Mouse (Mus musculus) forebrain, embryonic 13.5 days (tissue): ENCODE measurements around the gene Nfic. TPM values are rescaled to one million over a fixed set of nuclear protein-coding genes. Genes with fewer than 3 reads are reported as not detected.
A peak's percentile ranks its signal among the peaks of the same experiment; 100 is the strongest.

Experiments used
- ATAC-seq: fragments of 200-750 bp; cut with Nextera tagmentation; 2 replicates; pipeline ENCODE4 v1.8.0; 2017
- H3K27ac ChIP-seq: fragments of 300-500 bp; sonication (generic); 2 replicates; pipeline ENCODE4 v1.5.1; 2015; ENCODE audit warnings: inconsistent platforms, mild to moderate bottlenecking, moderate library complexity
- H3K27me3 ChIP-seq: fragments of 300-500 bp; sonication (generic); 2 replicates; pipeline ENCODE4 v1.6.1; 2015; ENCODE audit warnings: mild to moderate bottlenecking, inconsistent platforms
- H3K36me3 ChIP-seq: fragments of 300-500 bp; sonication (generic); 2 replicates; pipeline ENCODE4 v1.6.1; 2015; ENCODE audit warnings: mild to moderate bottlenecking, inconsistent platforms; ENCODE audit not compliant: poor library complexity, severe bottlenecking
- H3K4me1 ChIP-seq: fragments of 300-500 bp; sonication (generic); 2 replicates; pipeline ENCODE4 v1.6.1; 2015; ENCODE audit warnings: inconsistent platforms
- H3K4me2 ChIP-seq: fragments of 300-500 bp; sonication (generic); 2 replicates; pipeline ENCODE4 v1.6.1; 2015; ENCODE audit warnings: inconsistent platforms, mild to moderate bottlenecking, moderate library complexity
- H3K4me3 ChIP-seq: fragments of 300-500 bp; sonication (generic); 2 replicates; pipeline ENCODE4 v1.5.1; 2015; ENCODE audit warnings: mild to moderate bottlenecking, inconsistent platforms
- H3K9ac ChIP-seq: fragments of 300-500 bp; sonication (generic); 2 replicates; pipeline ENCODE4 v1.6.1; 2015; ENCODE audit warnings: mild to moderate bottlenecking, inconsistent platforms
- H3K9me3 ChIP-seq: fragments of 300-500 bp; sonication (generic); replicated peaks from 2 replicates; pipeline ENCODE4 v1.6.1; 2016; ENCODE audit warnings: inconsistent platforms
- WGBS: fragments of 180-500 bp; shearing (Covaris S2); methylation state at CpG from one replicate; pipeline ENCODE4 v1.1.7; 2015; 5-methylcytosine and 5-hydroxymethylcytosine counted together
- polyA plus RNA-seq: library from polyadenylated mRNA; unstranded; fragments of >200 nt; fragmentation: Nextera tagmentation; extraction: Ambion mirVana; gene quantifications from 2 replicates; pipeline ENCODE4 v1.2.1, GENCODE M21; 2015

Gene Nfic
- polyA plus RNA-seq, 1 experiment from 2014 or later = 18.5 TPM

- Histone ChIP-seq H3K27me3 (peaks cover 27% of the 10 kb centered on the region), H3K4me2 (no peak overlapping the region), H3K9me3 (no peaks in the 10 kb centered on the region), H3K4me1 (peaks cover 75% of the 10 kb centered on the region), H3K27ac (peak overlapping the region; percentile 76), H3K4me3 (no peak overlapping the region), H3K9ac (no peak overlapping the region), H3K36me3 (peaks cover 24% of the 10 kb centered on the region)
- ATAC-seq = no peak
- WGBS = 84% methylated on average over 9 of the region's 9 CpGs
Measured at GRCm38 (mm10) chr10:81410981-81411380, 44.5 kb downstream of the Nfic start.

GRCm38 (mm10) chr10:81410350-81410749, 45.1 kb downstream of the Nfic start:
- 74% methylated on average over 4 of the region's 4 CpGs for WGBS
- no peak for ATAC-seq
- Histone ChIP-seq H3K36me3 (peaks cover 30% of the 10 kb centered on the region), H3K27ac (no peak overlapping the region), H3K9ac (no peak overlapping the region), H3K9me3 (no peaks in the 10 kb centered on the region), H3K4me2 (no peak overlapping the region), H3K4me1 (peaks cover 70% of the 10 kb centered on the region), H3K27me3 (peaks cover 30% of the 10 kb centered on the region), H3K4me3 (no peak overlapping the region)

- 15% methylated on average over 8 of the region's 8 CpGs for WGBS
- Histone ChIP-seq H3K9ac (no peak overlapping the region), H3K4me3 (no peak overlapping the region), H3K4me1 (peaks cover 60% of the 10 kb centered on the region), H3K36me3 (peaks cover 40% of the 10 kb centered on the region), H3K27me3 (peaks cover 38% of the 10 kb centered on the region), H3K9me3 (no peaks in the 10 kb centered on the region), H3K4me2 (no peak overlapping the region), H3K27ac (no peak overlapping the region; the same call in 1 of the 2 replicates)
- ATAC-seq = no peak
Measured at GRCm38 (mm10) chr10:81409330-81409729, 46.1 kb downstream of the Nfic start.

GRCm38 (mm10) chr10:81408871-81409291, 46.6 kb downstream of the Nfic start:
- H3K27me3 ChIP-seq = peaks cover 41% of the 10 kb centered on the region
- no peak overlapping the region for H3K4me3 ChIP-seq
- no peaks in the 10 kb centered on the region for H3K9me3 ChIP-seq
- peaks cover 44% of the 10 kb centered on the region for H3K36me3 ChIP-seq
- peaks cover 55% of the 10 kb centered on the region for H3K4me1 ChIP-seq
- WGBS = 19% methylated on average over 9 of the region's 9 CpGs
- no peak overlapping the region for H3K9ac ChIP-seq
- peak overlapping the region; percentile 7; the same call in 1 of the 2 replicates for H3K4me2 ChIP-seq
- H3K27ac ChIP-seq = no peak overlapping the region
- peak; percentile 28; the same call in 1 of the 2 replicates for ATAC-seq

GRCm38 (mm10) chr10:81408424-81408729, 47.1 kb downstream of the Nfic start:
- Histone ChIP-seq H3K27me3 (peaks cover 41% of the 10 kb centered on the region), H3K9ac (no peak overlapping the region), H3K36me3 (peaks cover 45% of the 10 kb centered on the region), H3K4me2 (no peak overlapping the region), H3K27ac (no peak overlapping the region), H3K9me3 (no peaks in the 10 kb centered on the region), H3K4me1 (peaks cover 53% of the 10 kb centered on the region), H3K4me3 (no peak overlapping the region)
- no peak for ATAC-seq
- 48% methylated on average over 13 of the region's 13 CpGs for WGBS

GRCm38 (mm10) chr10:81407539-81408423, 47.7 kb downstream of the Nfic start:
- Histone ChIP-seq H3K4me2 (peak overlapping the region; percentile 36), H3K27me3 (peaks cover 41% of the 10 kb centered on the region), H3K9me3 (no peaks in the 10 kb centered on the region), H3K27ac (no peak overlapping the region; the same call in none of the 2 replicates), H3K4me3 (peak overlapping the region; percentile 18; the same call in 1 of the 2 replicates), H3K9ac (peak overlapping the region; percentile 18; the same call in 1 of the 2 replicates), H3K4me1 (peaks cover 58% of the 10 kb centered on the region), H3K36me3 (peaks cover 47% of the 10 kb centered on the region)
- WGBS = 27% methylated on average over 31 of the region's 31 CpGs
- ATAC-seq = no peak

GRCm38 (mm10) chr10:81406504-81407440, 48.7 kb downstream of the Nfic start:
- H3K27ac ChIP-seq = no peak overlapping the region; the same call in 1 of the 2 replicates
- H3K36me3 ChIP-seq = peaks cover 47% of the 10 kb centered on the region
- H3K4me3 ChIP-seq = peak overlapping the region; percentile 18; the same call in 1 of the 2 replicates
- WGBS = 23% methylated on average over 24 of the region's 24 CpGs
- peaks cover 58% of the 10 kb centered on the region for H3K4me1 ChIP-seq
- ATAC-seq = no peak
- H3K9me3 ChIP-seq = no peaks in the 10 kb centered on the region
- peaks cover 41% of the 10 kb centered on the region for H3K27me3 ChIP-seq
- H3K4me2 ChIP-seq = peak overlapping the region; percentile 36
- H3K9ac ChIP-seq = peak overlapping the region; percentile 30; the same call in 1 of the 2 replicates

GRCm38 (mm10) chr10:81405588-81406201, 49.7 kb downstream of the Nfic start:
- Histone ChIP-seq H3K9me3 (no peaks in the 10 kb centered on the region), H3K9ac (no peak overlapping the region), H3K27me3 (peaks cover 41% of the 10 kb centered on the region), H3K4me2 (no peak overlapping the region), H3K27ac (no peak overlapping the region), H3K36me3 (peaks cover 49% of the 10 kb centered on the region), H3K4me1 (peaks cover 58% of the 10 kb centered on the region), H3K4me3 (no peak overlapping the region)
- WGBS = 37% methylated on average over 13 of the region's 13 CpGs
- no peak for ATAC-seq

GRCm38 (mm10) chr10:81404720-81405119, 50.7 kb downstream of the Nfic start:
- Histone ChIP-seq H3K27me3 (peaks cover 41% of the 10 kb centered on the region), H3K9ac (no peak overlapping the region), H3K4me3 (no peak overlapping the region), H3K4me2 (no peak overlapping the region), H3K27ac (no peak overlapping the region), H3K4me1 (peaks cover 63% of the 10 kb centered on the region), H3K36me3 (peaks cover 59% of the 10 kb centered on the region), H3K9me3 (no peaks in the 10 kb centered on the region)
- 55% methylated on average over 18 of the region's 18 CpGs for WGBS
- no peak for ATAC-seq

GRCm38 (mm10) chr10:81404082-81404481, 51.4 kb downstream of the Nfic start:
- WGBS = 23% methylated on average over 9 of the region's 9 CpGs
- Histone ChIP-seq H3K4me1 (peaks cover 69% of the 10 kb centered on the region), H3K4me3 (no peak overlapping the region), H3K27me3 (peaks cover 41% of the 10 kb centered on the region), H3K4me2 (no peak overlapping the region), H3K36me3 (peaks cover 65% of the 10 kb centered on the region), H3K9me3 (no peaks in the 10 kb centered on the region), H3K9ac (no peak overlapping the region), H3K27ac (no peak overlapping the region)
- ATAC-seq = no peak

GRCm38 (mm10) chr10:81403511-81403910, 51.9 kb downstream of the Nfic start:
- no peak overlapping the region for H3K4me3 ChIP-seq
- peaks cover 38% of the 10 kb centered on the region for H3K27me3 ChIP-seq
- ATAC-seq = no peak
- H3K4me1 ChIP-seq = peaks cover 65% of the 10 kb centered on the region
- H3K27ac ChIP-seq = peak overlapping the region; percentile 40; the same call in 1 of the 2 replicates
- peaks cover 62% of the 10 kb centered on the region for H3K36me3 ChIP-seq
- H3K9me3 ChIP-seq = no peaks in the 10 kb centered on the region
- H3K9ac ChIP-seq = peak overlapping the region; percentile 43; the same call in 1 of the 2 replicates
- 57% methylated on average over 10 of the region's 10 CpGs for WGBS
- H3K4me2 ChIP-seq = no peak overlapping the region
